Comparison of ENCODE assay signal across 13 mouse cellular contexts in the genomic region with DNA sequence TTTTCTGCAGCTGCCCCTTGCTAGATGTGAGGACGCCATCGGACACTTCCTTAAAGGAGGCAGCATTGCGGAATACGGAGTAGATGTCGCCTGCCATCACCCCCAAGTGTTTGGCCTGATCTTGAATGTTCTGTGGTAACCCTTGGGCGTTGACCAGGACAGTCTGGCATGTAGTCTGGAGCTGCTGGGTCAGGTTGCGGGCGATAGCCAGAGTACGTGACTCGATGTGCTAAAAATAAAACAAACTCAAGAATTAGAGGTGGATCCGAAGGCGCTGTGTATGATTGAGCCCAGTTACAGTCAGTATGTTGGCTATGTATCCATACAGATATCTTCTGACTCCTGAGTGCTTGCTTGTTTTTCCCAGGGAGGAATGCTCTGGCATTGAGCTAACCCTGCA. TPM values are rescaled to one million over a fixed set of nuclear protein-coding genes. Genes with fewer than 3 reads are reported as not detected.
DNase-seq lines count a peak whose midpoint lies in the region; ATAC-seq lines count a peak whose summit lies in the region.
"Had no signal": no experiment of that assay in that cellular context is flagged by ENCODE, and none has a peak within 500 bp of the region (broad histone marks: within the 10 kb centered on the region; RNA-seq: fewer than 3 reads in every experiment).

No protein-coding gene starts in this region.

- H3K4me1 ChIP-seq in brown adipose tissue, adult 24 weeks (ENCODE audit: control insufficient read depth, insufficient read depth, insufficient read length, low read length): no peaks in the 10 kb centered on the region
- H3K4me1 ChIP-seq in heart, embryonic 13.5 days: peaks cover 11% of the 10 kb centered on the region
- H3K4me1 ChIP-seq in intestine, embryonic 16.5 days (ENCODE audit: control insufficient read depth, insufficient read depth, low read length): peaks cover 5% of the 10 kb centered on the region
- no peaks in the 10 kb centered on the region for H3K4me1 ChIP-seq in forebrain, embryonic 13.5 days
- no peaks in the 10 kb centered on the region for H3K4me1 ChIP-seq in hindbrain, embryonic 11.5 days (replicated peaks; ENCODE audit: control insufficient read depth, insufficient read depth, low read length)

- intact Hi-C loops in left cerebral cortex, postnatal 36 days (cut with DNase I): no loop called here

- no peaks in the 10 kb centered on the region for H3K27me3 ChIP-seq in heart, embryonic 13.5 days (replicated peaks)
- H3K27me3 ChIP-seq in intestine, embryonic 16.5 days (replicated peaks; ENCODE audit: control insufficient read depth, insufficient read depth, low read length): no peaks in the 10 kb centered on the region
- H3K27me3 ChIP-seq in forebrain, embryonic 13.5 days: no peaks in the 10 kb centered on the region
- H3K27me3 ChIP-seq in hindbrain, embryonic 11.5 days (ENCODE audit: control insufficient read depth, insufficient read depth, low read length): no peaks in the 10 kb centered on the region

- no peak overlapping the region for H3K9ac ChIP-seq in heart, embryonic 13.5 days
- no peak overlapping the region for H3K9ac ChIP-seq in intestine, embryonic 16.5 days (ENCODE audit: low read depth, low read length)
- H3K9ac ChIP-seq in forebrain, embryonic 13.5 days: no peak overlapping the region
- no peak overlapping the region for H3K9ac ChIP-seq in hindbrain, embryonic 11.5 days (ENCODE audit: low read depth, low read length)
- H3K9ac ChIP-seq: liver, embryonic 14.5 days had no signal

- peaks cover 82% of the 10 kb centered on the region for H3K36me3 ChIP-seq in heart, embryonic 13.5 days
- H3K36me3 ChIP-seq in intestine, embryonic 16.5 days (ENCODE audit: control insufficient read depth, insufficient read depth, low read length): peaks cover 31% of the 10 kb centered on the region
- peaks cover 60% of the 10 kb centered on the region for H3K36me3 ChIP-seq in forebrain, embryonic 13.5 days (ENCODE audit: poor library complexity, severe bottlenecking)
- H3K36me3 ChIP-seq in hindbrain, embryonic 11.5 days (ENCODE audit: control insufficient read depth, insufficient read depth, low read length): peaks cover 6% of the 10 kb centered on the region; the same call in 1 of the 2 replicates

- DNase-seq in gastrocnemius, postnatal 10 days: peak; percentile 45
- DNase-seq in left cerebral cortex, adult 11 months (ENCODE audit: low spot score): no peak
- no peak for DNase-seq in left cerebral cortex, postnatal 36 days (ENCODE audit: low spot score in 2 of 2)
- DNase-seq in hindbrain, embryonic 11.5 days (ENCODE audit: low spot score): no peak
- DNase-seq: cerebellum, adult 9-11 months; retina, postnatal 1 day; thymus, postnatal 4 days had no signal

- WGBS in heart, embryonic 13.5 days: 52% methylated on average over 12 of the region's 12 CpGs
- WGBS in intestine, embryonic 16.5 days: 96% methylated on average over 12 of the region's 12 CpGs
- WGBS in forebrain, embryonic 13.5 days: 94% methylated on average over 12 of the region's 12 CpGs
- 96% methylated on average over 12 of the region's 12 CpGs for WGBS in hindbrain, embryonic 11.5 days

- no peak overlapping the region for H3K4me3 ChIP-seq in brown adipose tissue, adult 24 weeks (ENCODE audit: insufficient read depth, low read depth, low read length)
- H3K4me3 ChIP-seq in heart, embryonic 13.5 days: no peak overlapping the region
- no peak overlapping the region for H3K4me3 ChIP-seq in intestine, embryonic 16.5 days (ENCODE audit: low read length)
- no peak overlapping the region for H3K4me3 ChIP-seq in forebrain, embryonic 13.5 days
- H3K4me3 ChIP-seq in hindbrain, embryonic 11.5 days (ENCODE audit: low read depth, low read length): no peak overlapping the region

- no peak for ATAC-seq in heart, embryonic 13.5 days (ENCODE audit: extremely low read depth, insufficient number of reproducible peaks, low FRiP score, low TSS enrichment)
- no peak for ATAC-seq in intestine, embryonic 16.5 days
- ATAC-seq in forebrain, embryonic 13.5 days: no peak
- ATAC-seq in hindbrain, embryonic 11.5 days (ENCODE audit: low FRiP score): no peak

- 0 out of 2 replicates have a peak, but pooled peaks cover 3% of the 10 kb centered on the region for H3K9me3 ChIP-seq in heart, embryonic 13.5 days
- peaks cover 3% of the 10 kb centered on the region; the same call in 1 of the 2 replicates for H3K9me3 ChIP-seq in intestine, embryonic 16.5 days (ENCODE audit: control insufficient read depth, low read length)
- no peaks in the 10 kb centered on the region for H3K9me3 ChIP-seq in forebrain, embryonic 13.5 days (replicated peaks)
- no peaks in the 10 kb centered on the region for H3K9me3 ChIP-seq in hindbrain, embryonic 11.5 days (ENCODE audit: control insufficient read depth, low read length)

- H3K27ac ChIP-seq in brown adipose tissue, adult 24 weeks (replicated peaks; ENCODE audit: low read depth, low read length): peak overlapping the region; percentile 84
- peak overlapping the region; percentile 75 for H3K27ac ChIP-seq in heart, embryonic 13.5 days (replicated peaks)
- H3K27ac ChIP-seq in intestine, embryonic 16.5 days (ENCODE audit: low read length): peak overlapping the region; percentile 57; the same call in 1 of the 2 replicates
- H3K27ac ChIP-seq in forebrain, embryonic 13.5 days: no peak overlapping the region
- H3K27ac ChIP-seq in hindbrain, embryonic 11.5 days (ENCODE audit: low read depth, low read length): no peak overlapping the region
- H3K27ac ChIP-seq: kidney, postnatal 0 days; liver, embryonic 14.5 days had no signal

- no peak overlapping the region for H3K4me2 ChIP-seq in heart, embryonic 13.5 days
- no peak overlapping the region for H3K4me2 ChIP-seq in intestine, embryonic 16.5 days (ENCODE audit: low read depth, low read length)
- no peak overlapping the region for H3K4me2 ChIP-seq in forebrain, embryonic 13.5 days
- no peak overlapping the region for H3K4me2 ChIP-seq in hindbrain, embryonic 11.5 days (replicated peaks; ENCODE audit: low read depth, low read length)

RNA-seq across cellular contexts. Expression of a gene that starts 12.7 kb away (rescaled TPM):
- 969 and 1,325 TPM in 2 replicates for polyA plus RNA-seq in brown adipose tissue, adult 24 weeks (2012; ENCODE audit: insufficient read depth, insufficient read length, missing spikeins)
- 10 to 100 TPM; 69.6 to 84.5 TPM for total RNA-seq in gastrocnemius, postnatal 10 days (2021)
- 66.8 and 68.5 TPM in 2 replicates for polyA plus RNA-seq in heart, embryonic 13.5 days (2015; fragmentation: Nextera tagmentation; extraction: Ambion mirVana)
- polyA plus RNA-seq in intestine, embryonic 16.5 days (2015; fragmentation: Nextera tagmentation; extraction: Ambion mirVana): 248 and 316 TPM in 2 replicates
- polyA plus RNA-seq in forebrain, embryonic 13.5 days (2015; fragmentation: Nextera tagmentation; extraction: Ambion mirVana): 39.5 and 44.4 TPM in 2 replicates
- 10 to 100 TPM; 10.4 to 13.4 TPM for total RNA-seq in left cerebral cortex, postnatal 36 days (2021)
- polyA plus RNA-seq in hindbrain, embryonic 11.5 days (2014; fragmentation: Nextera tagmentation; extraction: Ambion mirVana): 78.4 and 80.7 TPM in 2 replicates

RNA-seq across cellular contexts. Expression of a gene that starts 45.3 kb away (rescaled TPM):
- 2.1 and 3.5 TPM in 2 replicates for polyA plus RNA-seq in brown adipose tissue, adult 24 weeks (2012; ENCODE audit: insufficient read depth, insufficient read length, missing spikeins)
- total RNA-seq in gastrocnemius, postnatal 10 days (2021): 1 to 10 TPM; 5.7 to 6.9 TPM
- polyA plus RNA-seq in heart, embryonic 13.5 days (2015; fragmentation: Nextera tagmentation; extraction: Ambion mirVana): 9.1 and 10.3 TPM in 2 replicates
- 9.2 and 10.1 TPM in 2 replicates for polyA plus RNA-seq in intestine, embryonic 16.5 days (2015; fragmentation: Nextera tagmentation; extraction: Ambion mirVana)
- polyA plus RNA-seq in forebrain, embryonic 13.5 days (2015; fragmentation: Nextera tagmentation; extraction: Ambion mirVana): 18.0 and 19.6 TPM in 2 replicates
- total RNA-seq in left cerebral cortex, postnatal 36 days (2021): 1 to 10 TPM; 9.4 to 9.6 TPM
- polyA plus RNA-seq in hindbrain, embryonic 11.5 days (2014; fragmentation: Nextera tagmentation; extraction: Ambion mirVana): 27.4 and 28.5 TPM in 2 replicates

Comparison
In these comparisons a context has a peak if more than half of its experiments do, and no peak if none do; other contexts are left out.
1. H3K27ac ChIP-seq: peak in brown adipose tissue, adult 24 weeks (single experiment), heart, embryonic 13.5 days (single experiment) and intestine, embryonic 16.5 days (single experiment); none in forebrain, embryonic 13.5 days (single experiment) and hindbrain, embryonic 11.5 days (single experiment).